Mouse (Mus musculus): ENCODE results near the gene Babam2.

DNA sequence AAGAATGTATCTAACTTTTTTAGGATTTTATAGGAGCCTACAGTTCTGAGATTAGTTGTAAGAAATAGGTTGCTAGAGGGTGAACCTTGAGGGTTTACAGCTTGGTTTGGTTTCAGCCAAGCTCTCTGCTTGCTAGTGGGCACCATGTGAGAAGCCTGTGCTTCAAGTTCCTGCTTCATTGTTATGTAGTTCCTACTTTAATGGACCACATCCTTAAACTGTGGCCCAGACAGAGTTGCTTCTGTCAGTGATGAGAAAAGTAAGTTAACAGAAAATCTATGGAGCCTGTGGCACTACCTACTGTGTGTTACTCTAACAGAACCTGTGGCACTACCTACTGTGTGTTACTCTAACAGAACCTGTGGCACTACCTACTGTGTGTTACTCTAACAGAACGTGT lies 57.1 kb downstream of the Babam2 start:
- TF ChIP-seq EP300 (IDR thresholded peaks at IDR 0.05; ENCODE audit: low read depth), result no peak
- no peak for TF ChIP-seq CTCF (IDR thresholded peaks at IDR 0.05; ENCODE audit: low read depth)

Data from liver, postnatal 0 days (tissue).